Mouse (Mus musculus) forebrain, embryonic 14.5 days (tissue): ENCODE results near the gene Gria1. TPM values are rescaled to one million over a fixed set of nuclear protein-coding genes. Genes with fewer than 3 reads are reported as not detected.
A peak's percentile ranks its signal among the peaks of the same experiment; 100 is the strongest.

Experiments used
- ATAC-seq: fragments of 200-750 bp; cut with Nextera tagmentation; 2 replicates; pipeline ENCODE4 v1.8.0; 2017; ENCODE audit warnings: mild to moderate bottlenecking, moderate library complexity
- DNase-seq: peaks from one replicate; pipeline ENCODE4 v3.0.0-alpha.2; 2015; ENCODE audit warnings: low spot score
- H3K27ac ChIP-seq: fragments of 300-500 bp; sonication (generic); 2 replicates; pipeline ENCODE4 v1.5.1; 2014; ENCODE audit warnings: low read depth, mild to moderate bottlenecking, control low read depth, low read length, moderate library complexity
- H3K27me3 ChIP-seq: fragments of 300-500 bp; sonication (generic); replicated peaks from 2 replicates; pipeline ENCODE4 v1.6.1; 2014; ENCODE audit warnings: low read length, control low read depth, mixed read lengths; ENCODE audit not compliant: control insufficient read depth, insufficient read depth
- H3K36me3 ChIP-seq: fragments of 300-500 bp; sonication (generic); 2 replicates; pipeline ENCODE4 v1.6.1; 2014; ENCODE audit warnings: low read length, control low read depth; ENCODE audit not compliant: control insufficient read depth, insufficient read depth
- H3K4me1 ChIP-seq: fragments of 300-500 bp; sonication (generic); 2 replicates; pipeline ENCODE4 v1.6.1; 2014; ENCODE audit warnings: antibody characterized with exemption, low read length, control low read depth; ENCODE audit not compliant: control insufficient read depth, insufficient read depth
- H3K4me2 ChIP-seq: fragments of 300-500 bp; sonication (generic); 2 replicates; pipeline ENCODE4 v1.6.1; 2014; ENCODE audit warnings: mild to moderate bottlenecking, control low read depth, low read length
- H3K4me3 ChIP-seq: fragments of 300-500 bp; sonication (generic); 2 replicates; pipeline ENCODE4 v1.5.1; 2014; ENCODE audit warnings: low read depth, low read length, control low read depth
- H3K9ac ChIP-seq: fragments of 300-500 bp; sonication (generic); 2 replicates; pipeline ENCODE4 v1.6.1; 2014; ENCODE audit warnings: mild to moderate bottlenecking, low read length, control low read depth, moderate library complexity
- H3K9me3 ChIP-seq: fragments of 300-500 bp; sonication (generic); replicated peaks from 2 replicates; pipeline ENCODE4 v1.6.1; 2016; ENCODE audit warnings: low read length, control low read depth, mixed read lengths; ENCODE audit not compliant: control insufficient read depth
- WGBS: fragments of 180-500 bp; shearing (Covaris S2); extraction: QIAGEN DNeasy Blood & Tissue Kit; methylation state at CpG from one replicate; pipeline ENCODE4 v1.1.7; 2014; 5-methylcytosine and 5-hydroxymethylcytosine counted together
- polyA plus RNA-seq: library from polyadenylated mRNA; unstranded; fragments of >200 nt; fragmentation: Nextera tagmentation; extraction: Ambion mirVana; gene quantifications from 2 replicates; pipeline ENCODE4 v1.2.1, GENCODE M21; 2014

The Gria1 gene
- polyA plus RNA-seq, 1 experiment from 2014 or later = 22.1 TPM

DNA sequence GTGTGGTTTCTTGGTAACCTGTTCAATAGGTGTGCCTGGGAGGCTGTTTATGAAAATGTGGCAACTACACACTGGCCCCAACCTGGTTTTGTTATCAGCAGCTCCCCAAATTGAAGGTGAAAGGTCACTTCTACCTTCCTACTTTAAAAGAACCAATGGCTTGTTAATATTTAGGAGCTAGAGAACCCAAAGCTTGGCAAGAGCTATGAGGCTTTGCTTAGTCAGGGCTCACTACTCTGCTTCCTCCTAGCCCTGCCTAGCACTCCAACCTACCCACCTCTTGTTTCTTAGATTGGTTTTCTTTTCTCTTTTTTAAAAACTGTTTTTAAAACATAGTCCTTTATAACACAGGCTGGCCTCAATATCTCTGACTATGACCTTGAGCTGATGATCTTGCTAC, 79.5 kb downstream of the Gria1 start:
- no peak for DNase-seq
- Histone ChIP-seq H3K27ac (no peak overlapping the region), H3K4me3 (no peak overlapping the region), H3K36me3 (no peaks in the 10 kb centered on the region), H3K9ac (no peak overlapping the region), H3K9me3 (no peaks in the 10 kb centered on the region), H3K4me1 (no peaks in the 10 kb centered on the region), H3K27me3 (no peaks in the 10 kb centered on the region), H3K4me2 (no peak overlapping the region)
- ATAC-seq = no peak

DNA sequence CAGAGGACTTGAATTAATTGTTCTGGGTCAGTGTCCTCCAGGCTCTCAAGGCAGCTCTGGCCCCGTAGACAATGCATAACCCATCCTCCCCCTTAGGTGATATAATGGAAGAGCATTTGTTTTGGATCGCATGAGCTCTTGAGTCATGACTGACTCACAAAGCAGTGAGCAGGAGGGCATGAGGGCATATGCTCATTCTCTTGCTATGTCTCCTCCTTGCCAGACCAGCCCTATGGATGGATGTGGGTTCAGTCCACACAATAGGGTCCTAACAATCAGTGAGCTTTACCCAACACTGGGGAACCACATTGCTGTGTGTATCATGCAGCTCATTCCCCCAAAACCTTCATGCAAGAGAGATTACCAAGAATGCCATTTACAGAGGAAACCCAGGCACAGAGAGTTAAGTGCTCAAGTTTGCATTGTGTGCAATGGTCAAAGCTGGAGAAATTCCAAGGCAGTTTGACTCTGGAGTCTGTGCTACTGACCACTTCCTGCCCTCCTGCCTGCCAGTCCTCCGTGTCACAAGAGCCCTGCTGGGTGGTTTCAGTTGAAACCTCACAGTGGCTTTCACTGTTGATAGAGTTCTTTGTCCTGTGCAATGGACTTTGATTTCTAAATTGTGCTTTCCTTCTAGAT, 80.2 kb downstream of the Gria1 start:
- H3K9me3 ChIP-seq = no peaks in the 10 kb centered on the region
- no peaks in the 10 kb centered on the region for H3K36me3 ChIP-seq
- no peak overlapping the region for H3K9ac ChIP-seq
- H3K4me1 ChIP-seq = no peaks in the 10 kb centered on the region
- ATAC-seq = no peak
- H3K4me2 ChIP-seq = no peak overlapping the region
- no peak for DNase-seq
- whole genome bisulfite sequencing = 73% methylated on average over 3 of the region's 3 CpGs
- no peaks in the 10 kb centered on the region for H3K27me3 ChIP-seq
- H3K27ac ChIP-seq = no peak overlapping the region
- no peak overlapping the region for H3K4me3 ChIP-seq

DNA sequence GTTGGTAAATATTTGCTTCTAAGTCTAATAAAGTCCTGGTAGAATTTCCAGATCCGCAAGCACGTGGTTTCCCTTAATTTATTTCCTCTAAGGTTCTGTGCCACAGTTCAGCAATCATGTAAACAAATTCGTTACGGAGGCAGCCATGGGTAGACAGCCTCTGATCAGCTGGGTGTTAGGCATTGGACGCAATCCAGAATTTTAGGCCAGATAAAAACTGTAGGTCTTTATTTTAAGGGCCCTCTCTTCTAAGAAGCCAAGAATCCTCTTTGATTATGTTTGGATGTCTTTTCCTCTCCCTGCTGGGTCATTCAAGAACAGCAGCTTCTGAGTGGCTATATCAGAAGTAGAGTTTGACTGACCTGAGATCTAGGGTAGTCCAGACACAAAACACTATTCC, 89.3 kb downstream of the Gria1 start:
- 64% methylated on average over 5 of the region's 5 CpGs for WGBS
- Histone ChIP-seq H3K4me3 (no peak overlapping the region), H3K27me3 (no peaks in the 10 kb centered on the region), H3K27ac (no peak overlapping the region), H3K4me2 (no peak overlapping the region), H3K36me3 (no peaks in the 10 kb centered on the region), H3K4me1 (no peaks in the 10 kb centered on the region), H3K9me3 (no peaks in the 10 kb centered on the region), H3K9ac (no peak overlapping the region)
- DNase-seq (no peak), ATAC-seq (no peak)

DNA sequence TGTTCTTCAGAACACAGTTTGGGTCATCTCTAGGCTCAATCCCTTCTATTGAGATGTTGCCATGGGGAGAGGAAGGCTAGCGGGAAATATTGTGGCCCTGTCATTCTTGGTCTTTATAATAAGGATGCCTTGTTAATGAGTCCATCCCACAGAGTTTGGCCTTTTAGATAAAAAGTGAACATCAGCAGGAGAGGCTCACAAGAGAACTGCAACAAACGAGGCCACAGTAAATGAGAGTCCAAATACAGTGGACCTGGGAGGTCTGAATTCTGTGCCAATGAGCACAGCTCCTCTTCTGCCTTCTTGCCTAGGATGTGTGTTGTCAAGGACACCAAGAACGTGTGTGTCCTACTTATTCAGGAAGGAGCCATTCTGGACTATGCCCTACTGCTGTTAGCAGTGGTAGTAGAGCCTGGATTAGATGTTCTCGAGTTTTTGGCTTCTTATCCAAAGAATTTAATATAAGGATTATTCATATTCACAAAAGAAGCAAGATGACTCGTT, 92.6 kb downstream of the Gria1 start:
- no peaks in the 10 kb centered on the region for H3K9me3 ChIP-seq
- no peak overlapping the region for H3K4me3 ChIP-seq
- 76% methylated on average over 5 of the region's 5 CpGs for WGBS
- H3K9ac ChIP-seq = no peak overlapping the region
- H3K27me3 ChIP-seq = no peaks in the 10 kb centered on the region
- DNase-seq = no peak
- H3K4me2 ChIP-seq = no peak overlapping the region
- no peaks in the 10 kb centered on the region for H3K36me3 ChIP-seq
- H3K4me1 ChIP-seq = no peaks in the 10 kb centered on the region
- ATAC-seq = no peak
- no peak overlapping the region for H3K27ac ChIP-seq

DNA sequence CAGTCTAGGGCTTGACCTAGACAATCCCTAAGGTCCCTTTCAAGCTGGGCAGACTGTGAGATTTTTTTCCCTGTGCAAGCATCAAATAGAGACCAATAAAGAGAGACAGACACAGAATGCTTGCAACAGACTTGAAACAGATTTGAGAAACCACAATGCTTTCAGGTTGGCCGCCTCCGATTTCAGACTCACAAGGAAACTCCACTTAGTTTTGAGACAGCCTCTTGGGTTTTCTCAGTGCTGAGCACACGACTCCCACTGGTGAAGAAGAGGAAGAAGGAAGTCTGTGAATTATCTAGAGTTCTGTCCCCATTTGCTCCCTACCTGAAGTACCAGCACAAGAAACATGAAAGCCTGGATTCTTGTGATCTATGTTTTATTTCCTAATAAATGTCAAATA, 94.5 kb downstream of the Gria1 start:
- H3K9ac ChIP-seq = no peak overlapping the region
- H3K9me3 ChIP-seq = no peaks in the 10 kb centered on the region
- H3K27ac ChIP-seq = no peak overlapping the region
- DNase-seq (no peak), ATAC-seq (no peak)
- no peaks in the 10 kb centered on the region for H3K27me3 ChIP-seq
- H3K4me2 ChIP-seq = no peak overlapping the region
- 76% methylated on average over 3 of the region's 3 CpGs for WGBS
- no peaks in the 10 kb centered on the region for H3K4me1 ChIP-seq
- no peak overlapping the region for H3K4me3 ChIP-seq
- no peaks in the 10 kb centered on the region for H3K36me3 ChIP-seq

DNA sequence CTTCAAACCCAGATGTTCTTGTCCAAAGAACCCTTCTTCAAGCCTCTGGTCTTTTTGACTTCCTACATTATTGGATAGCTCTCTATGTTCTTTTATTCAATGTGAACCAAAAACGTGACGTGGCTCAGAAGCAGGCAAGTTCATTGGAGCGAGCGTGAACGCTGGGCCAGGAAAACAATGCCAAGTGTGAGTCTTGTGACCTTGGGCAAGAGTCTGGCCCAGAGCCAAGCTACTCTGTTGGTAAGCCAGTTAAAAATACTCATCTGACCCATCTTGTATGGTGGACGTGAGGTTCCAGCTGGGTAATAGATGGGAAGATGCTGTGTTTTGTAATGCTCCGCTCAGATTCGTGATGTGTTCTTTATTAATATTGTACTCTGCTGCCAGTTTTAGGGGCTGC, 101.2 kb downstream of the Gria1 start:
- 70% methylated on average over 8 of the region's 8 CpGs for WGBS

DNA sequence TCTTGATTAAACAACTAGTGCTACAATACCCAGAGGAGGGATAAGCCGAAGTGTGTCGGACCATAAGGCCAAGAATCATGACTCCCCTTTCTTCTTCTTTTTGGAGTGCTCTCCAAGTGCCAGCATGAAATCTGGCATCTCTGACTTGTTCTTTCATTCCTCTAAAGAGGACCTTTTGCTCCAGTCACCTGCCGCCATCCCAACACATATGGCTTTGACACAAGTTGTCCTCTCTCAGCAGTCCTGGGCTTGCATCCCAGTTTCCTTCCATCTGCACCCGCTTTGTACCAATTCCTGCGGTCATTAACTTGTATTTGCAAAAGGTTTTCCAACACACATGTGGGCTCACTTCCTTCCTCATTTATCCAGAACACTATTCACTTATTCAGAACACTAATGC, 103.2 kb downstream of the Gria1 start:
- H3K4me2 ChIP-seq = no peak overlapping the region
- H3K9ac ChIP-seq = no peak overlapping the region
- no peaks in the 10 kb centered on the region for H3K4me1 ChIP-seq
- H3K4me3 ChIP-seq = no peak overlapping the region
- DNase-seq = no peak
- H3K36me3 ChIP-seq = no peaks in the 10 kb centered on the region
- no peak overlapping the region for H3K27ac ChIP-seq
- WGBS = 87% methylated on average over 5 of the region's 5 CpGs
- H3K9me3 ChIP-seq = no peaks in the 10 kb centered on the region
- H3K27me3 ChIP-seq = no peaks in the 10 kb centered on the region
- no peak for ATAC-seq

More for the DNA sequence above, 101.2 kb downstream of the Gria1 start:
- Histone ChIP-seq H3K9me3 (no peaks in the 10 kb centered on the region), H3K4me1 (no peaks in the 10 kb centered on the region), H3K4me3 (no peak overlapping the region), H3K36me3 (no peaks in the 10 kb centered on the region), H3K27me3 (no peaks in the 10 kb centered on the region), H3K27ac (no peak overlapping the region), H3K9ac (no peak overlapping the region), H3K4me2 (no peak overlapping the region)
- DNase-seq (peak; percentile 27), ATAC-seq (no peak)

DNA sequence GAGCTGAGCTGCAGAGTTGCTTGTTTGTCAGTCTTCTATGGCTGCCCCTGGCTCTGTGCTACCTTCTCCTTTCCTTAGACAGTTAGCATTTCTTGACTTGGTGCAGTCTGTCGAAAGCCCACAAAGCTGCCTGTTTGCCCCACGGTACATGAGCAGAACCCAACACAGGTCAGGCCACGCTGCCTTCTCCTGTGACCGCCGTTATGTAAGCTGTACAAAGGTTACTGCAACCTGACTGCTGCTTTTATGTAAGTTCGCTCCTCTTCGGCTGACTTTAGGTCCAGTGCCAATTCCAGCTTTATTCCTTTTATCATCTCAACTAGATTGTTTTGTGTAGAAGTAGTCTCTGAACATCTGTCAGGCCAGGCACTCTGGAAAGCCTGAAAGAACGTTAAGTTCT, 115.9 kb downstream of the Gria1 start:
- Histone ChIP-seq H3K27ac (no peak overlapping the region), H3K27me3 (no peaks in the 10 kb centered on the region), H3K36me3 (no peaks in the 10 kb centered on the region), H3K9ac (no peak overlapping the region), H3K9me3 (no peaks in the 10 kb centered on the region), H3K4me3 (no peak overlapping the region), H3K4me1 (no peaks in the 10 kb centered on the region), H3K4me2 (no peak overlapping the region)
- WGBS = 87% methylated on average over 8 of the region's 8 CpGs
- DNase-seq (no peak), ATAC-seq (no peak)

DNA sequence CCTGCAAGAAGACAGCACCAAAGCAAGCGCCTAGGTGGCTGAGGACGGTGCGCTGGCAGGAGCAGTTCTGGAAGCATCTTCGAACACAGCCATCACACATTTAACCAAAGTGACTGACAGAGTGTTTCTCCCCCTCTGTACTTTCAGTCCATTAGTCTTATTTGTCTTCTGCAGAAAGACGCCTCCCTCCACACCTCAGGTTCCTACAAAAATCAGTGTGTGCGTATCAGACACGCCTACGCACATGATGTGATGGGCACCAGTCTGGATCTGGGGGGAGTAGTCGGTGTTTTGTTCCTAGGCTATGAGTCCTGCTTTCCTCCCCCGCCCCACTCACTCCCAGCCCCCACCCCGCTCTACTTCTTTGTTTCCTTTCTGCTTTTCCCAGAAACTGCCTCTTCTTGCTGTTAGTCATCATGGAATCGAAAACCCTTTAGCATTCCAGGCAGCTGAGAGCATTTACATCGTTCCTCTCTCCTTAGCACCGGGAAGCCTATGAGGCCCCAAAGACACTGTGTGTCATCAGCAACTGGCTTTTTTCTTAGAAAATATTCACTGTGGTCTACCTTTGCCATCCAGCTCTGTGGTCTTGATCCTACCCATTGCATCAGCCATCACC, 129.1 kb downstream of the Gria1 start:
- Histone ChIP-seq H3K9me3 (no peaks in the 10 kb centered on the region), H3K27ac (no peak overlapping the region), H3K36me3 (no peaks in the 10 kb centered on the region), H3K4me2 (no peak overlapping the region), H3K9ac (no peak overlapping the region), H3K4me3 (no peak overlapping the region), H3K27me3 (no peaks in the 10 kb centered on the region), H3K4me1 (no peaks in the 10 kb centered on the region)
- ATAC-seq (no peak), DNase-seq (no peak)
- WGBS = 79% methylated on average over 14 of the region's 14 CpGs
